Mouse (Mus musculus) C2C12 (cell line): ENCODE data around the gene Dcpp2. TPM values are rescaled to one million over a fixed set of nuclear protein-coding genes. Genes with fewer than 3 reads are reported as not detected.

Experiments used
- H3K27me3 ChIP-seq: one replicate; pipeline ENCODE4 v1.6.1; 2011; ENCODE audit not compliant: control insufficient read depth, insufficient read depth, insufficient read length
- H3K36me3 ChIP-seq: one replicate; pipeline ENCODE4 v1.6.1; 2011; ENCODE audit not compliant: control insufficient read depth, insufficient read depth
- H3K4me3 ChIP-seq: one replicate; pipeline ENCODE4 v1.5.1; 2011; ENCODE audit warnings: mild to moderate bottlenecking, control low read depth; ENCODE audit not compliant: poor library complexity, insufficient read depth, severe bottlenecking
- H3K79me2 ChIP-seq: one replicate; pipeline ENCODE4 v1.6.1; 2011; ENCODE audit not compliant: control insufficient read depth, insufficient read depth
- H3K79me3 ChIP-seq: one replicate; pipeline ENCODE4 v1.6.1; 2011; ENCODE audit warnings: low read depth, control low read depth
- H3ac ChIP-seq: one replicate; pipeline ENCODE3; 2011; ENCODE audit warnings: low read depth; ENCODE audit not compliant: control insufficient read depth, insufficient read length
- CEBPB ChIP-seq: IDR thresholded peaks from one replicate; pipeline ENCODE4 v1.6.1; 2011; ENCODE audit warnings: low read depth, mild to moderate bottlenecking, control low read depth, moderate library complexity
- CTCF ChIP-seq: IDR thresholded peaks from one replicate; pipeline ENCODE4 v1.5.1; 2011; ENCODE audit not compliant: control insufficient read depth, insufficient read depth, insufficient read length
- FOSL1 ChIP-seq: IDR thresholded peaks from one replicate; pipeline ENCODE4 v1.8.0; 2011; ENCODE audit warnings: mild to moderate bottlenecking, low read length; ENCODE audit not compliant: poor library complexity, insufficient read depth, severe bottlenecking
- MAX ChIP-seq: IDR thresholded peaks from one replicate; pipeline ENCODE4 v1.6.1; 2011; ENCODE audit warnings: mild to moderate bottlenecking, control low read depth
- MYOD1 ChIP-seq: IDR thresholded peaks from one replicate; pipeline ENCODE4 v1.6.1; 2011; ENCODE audit warnings: low read depth; ENCODE audit not compliant: control insufficient read depth, insufficient read length
- MYOG ChIP-seq: IDR thresholded peaks from one replicate; pipeline ENCODE4 v1.6.1; 2011; ENCODE audit not compliant: control insufficient read depth, insufficient read length; ENCODE audit errors: extremely low read depth
- USF1 ChIP-seq: IDR thresholded peaks from one replicate; pipeline ENCODE4 v1.6.1; 2011; ENCODE audit warnings: low read depth, mild to moderate bottlenecking, control low read depth, moderate library complexity
- polyA plus RNA-seq: library from polyadenylated mRNA; unstranded; fragments of >200 nt; fragmentation: generic; extraction: Trizol; gene quantifications from one replicate; pipeline ENCODE4 v1.2.1, GENCODE M21; 2012; ENCODE audit warnings: missing spikeins

Dcpp2 gene
- polyA plus RNA-seq, 1 experiment, result not detected

DNA sequence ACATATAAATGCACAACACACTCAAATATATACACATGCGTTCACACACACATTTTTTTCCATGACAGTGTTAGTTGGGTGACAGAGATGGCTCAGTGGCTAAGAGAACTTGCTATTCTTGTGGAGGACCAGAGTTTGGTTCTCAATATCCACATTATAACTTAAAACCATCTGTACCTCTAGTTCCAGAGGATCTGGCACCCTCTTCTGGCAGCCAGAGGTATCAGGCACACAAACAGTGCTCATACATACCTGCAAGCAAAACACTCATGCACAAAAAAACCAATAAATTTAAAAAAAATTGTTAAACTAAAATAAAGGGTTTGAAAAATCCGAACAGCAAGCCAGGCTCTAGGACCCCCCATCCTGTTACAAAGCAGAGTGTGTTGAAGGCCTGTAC, 30.7 kb upstream of the Dcpp2 start:
- Histone ChIP-seq H3K36me3 (no peaks in the 10 kb centered on the region), H3K27me3 (no peaks in the 10 kb centered on the region), H3K79me2 (no peaks in the 10 kb centered on the region), H3ac (no peak overlapping the region), H3K79me3 (no peaks in the 10 kb centered on the region), H3K4me3 (no peak overlapping the region)
- TF ChIP-seq MYOG (no peak), FOSL1 (no peak), CEBPB (no peak), MAX (no peak)

DNA sequence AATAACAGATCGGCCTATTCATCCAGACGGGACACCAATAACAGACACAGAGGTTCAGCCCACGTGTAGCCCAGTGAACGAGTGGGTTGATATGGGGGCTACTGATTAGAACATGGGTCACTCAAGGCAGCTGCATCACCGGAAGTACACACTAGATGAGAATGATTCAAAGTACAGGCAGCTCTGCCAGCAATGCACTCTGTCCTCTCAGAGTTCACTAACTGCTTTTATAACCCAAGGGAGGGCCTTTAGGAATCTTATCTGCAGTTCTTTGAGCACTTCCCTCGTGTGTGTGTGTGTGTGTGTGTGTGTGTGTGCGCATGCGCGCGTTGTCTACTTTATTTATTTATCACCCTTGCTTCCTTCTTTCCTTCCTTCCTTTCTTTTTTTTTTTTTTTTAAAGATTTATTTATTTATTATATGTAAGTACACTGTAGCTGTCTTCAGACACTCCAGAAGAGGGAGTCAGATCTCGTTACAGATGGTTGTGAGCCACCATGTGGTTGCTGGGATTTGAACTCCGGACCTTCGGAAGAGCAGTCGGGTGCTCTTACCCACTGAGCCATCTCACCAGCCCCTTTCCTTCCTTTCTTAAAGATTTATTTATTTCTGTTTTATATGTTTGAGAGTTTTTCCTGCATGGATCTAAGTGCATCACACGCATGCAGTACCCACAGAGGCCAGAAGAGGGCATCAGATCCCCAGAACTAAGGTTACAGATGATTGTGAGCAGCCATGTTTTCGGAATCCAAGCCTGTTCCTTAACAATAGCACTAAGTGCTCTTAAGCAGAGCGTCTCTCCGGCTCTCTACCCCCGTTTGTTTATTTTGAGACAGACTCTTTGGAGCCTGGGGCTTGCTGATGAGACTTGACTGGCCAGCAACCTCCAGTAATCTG, 29.6 kb upstream of the Dcpp2 start:
- Histone ChIP-seq H3K79me3 (no peaks in the 10 kb centered on the region), H3K27me3 (no peaks in the 10 kb centered on the region), H3K36me3 (no peaks in the 10 kb centered on the region), H3ac (no peak overlapping the region), H3K79me2 (no peaks in the 10 kb centered on the region), H3K4me3 (no peak overlapping the region)
- no peak for TF ChIP-seq MAX
- TF ChIP-seq CTCF, result peak; percentile 32
- no peak for TF ChIP-seq CEBPB
- TF ChIP-seq MYOG, result no peak
- TF ChIP-seq MYOD1, result no peak
- no peak for TF ChIP-seq FOSL1

DNA sequence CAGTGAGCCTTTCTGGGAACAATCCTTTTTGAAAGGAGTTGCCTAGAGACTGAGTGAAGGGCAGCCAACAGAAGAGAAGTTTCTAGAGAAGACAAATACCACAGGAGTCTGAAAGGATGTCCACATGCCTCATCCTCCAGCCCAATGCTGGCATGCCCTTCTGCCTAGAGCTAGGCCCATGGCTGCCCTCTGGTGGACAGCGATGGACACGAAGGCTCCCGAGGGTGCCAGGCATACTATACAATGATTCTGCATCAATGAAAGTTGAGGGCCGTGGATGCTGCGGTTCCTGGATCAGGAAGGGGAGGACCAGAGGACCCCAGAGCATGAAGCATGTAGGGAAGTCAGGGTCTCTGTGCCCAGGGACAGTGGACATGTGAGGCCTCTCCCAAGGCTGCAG, 27.4 kb upstream of the Dcpp2 start:
- Histone ChIP-seq H3K79me3 (no peaks in the 10 kb centered on the region), H3K36me3 (no peaks in the 10 kb centered on the region), H3K4me3 (no peak overlapping the region), H3ac (no peak overlapping the region), H3K27me3 (no peaks in the 10 kb centered on the region), H3K79me2 (no peaks in the 10 kb centered on the region)
- peak; percentile 57 for TF ChIP-seq CTCF
- no peak for TF ChIP-seq CEBPB
- no peak for TF ChIP-seq USF1
- no peak for TF ChIP-seq FOSL1
- no peak for TF ChIP-seq MAX

DNA sequence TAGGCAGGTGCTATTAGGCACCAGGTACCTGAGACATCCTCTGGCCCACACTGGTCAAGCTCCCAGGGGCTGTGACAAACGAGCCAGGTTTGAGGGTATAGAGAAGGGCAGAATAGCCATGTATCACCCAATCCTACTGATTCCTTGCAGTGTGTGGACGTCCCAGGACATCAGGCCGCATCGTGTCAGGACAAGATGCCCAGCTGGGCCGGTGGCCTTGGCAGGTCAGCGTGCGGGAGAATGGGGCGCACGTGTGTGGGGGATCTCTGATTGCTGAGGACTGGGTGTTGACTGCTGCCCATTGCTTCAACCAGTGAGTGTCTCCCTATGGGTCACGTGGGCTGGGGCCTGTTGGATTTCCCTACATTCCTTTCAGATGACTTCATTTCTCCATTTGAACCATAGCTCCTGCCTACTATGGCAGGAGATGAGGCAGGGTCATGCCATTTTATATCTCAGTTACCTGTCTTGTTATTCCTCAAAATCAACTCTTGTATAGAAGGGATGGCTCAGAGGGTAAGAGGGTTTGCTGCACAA, 26.4 kb upstream of the Dcpp2 start:
- no peaks in the 10 kb centered on the region for H3K79me2 ChIP-seq
- no peak overlapping the region for H3ac ChIP-seq
- no peaks in the 10 kb centered on the region for H3K27me3 ChIP-seq
- H3K36me3 ChIP-seq, result no peaks in the 10 kb centered on the region
- TF ChIP-seq MYOD1, result no peak
- TF ChIP-seq USF1, result peak; percentile 91
- H3K79me3 ChIP-seq, result no peaks in the 10 kb centered on the region
- H3K4me3 ChIP-seq, result no peak overlapping the region

DNA sequence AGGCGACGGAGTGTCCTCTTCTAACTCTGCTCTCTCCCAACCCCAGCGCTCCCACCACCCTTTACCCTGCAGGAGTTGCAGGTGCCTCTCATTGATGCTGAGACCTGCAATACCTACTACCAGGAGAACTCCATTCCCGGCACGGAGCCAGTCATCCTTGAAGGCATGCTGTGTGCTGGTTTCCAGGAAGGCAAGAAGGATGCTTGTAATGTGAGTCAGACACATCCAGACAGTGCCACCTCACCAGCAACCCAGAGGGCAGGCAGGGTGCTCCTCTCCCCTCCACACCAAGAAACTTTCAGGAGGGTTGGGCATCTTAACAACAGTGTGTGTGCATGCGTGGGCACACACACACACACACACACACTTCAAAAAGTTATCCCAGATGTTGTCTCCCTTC, 23.5 kb upstream of the Dcpp2 start:
- Histone ChIP-seq H3ac (no peak overlapping the region), H3K4me3 (no peak overlapping the region), H3K36me3 (no peaks in the 10 kb centered on the region), H3K79me3 (no peaks in the 10 kb centered on the region), H3K79me2 (no peaks in the 10 kb centered on the region), H3K27me3 (no peaks in the 10 kb centered on the region)
- TF ChIP-seq MAX (no peak), CTCF (no peak), MYOG (no peak), CEBPB (no peak), USF1 (no peak), MYOD1 (no peak), FOSL1 (no peak)

DNA sequence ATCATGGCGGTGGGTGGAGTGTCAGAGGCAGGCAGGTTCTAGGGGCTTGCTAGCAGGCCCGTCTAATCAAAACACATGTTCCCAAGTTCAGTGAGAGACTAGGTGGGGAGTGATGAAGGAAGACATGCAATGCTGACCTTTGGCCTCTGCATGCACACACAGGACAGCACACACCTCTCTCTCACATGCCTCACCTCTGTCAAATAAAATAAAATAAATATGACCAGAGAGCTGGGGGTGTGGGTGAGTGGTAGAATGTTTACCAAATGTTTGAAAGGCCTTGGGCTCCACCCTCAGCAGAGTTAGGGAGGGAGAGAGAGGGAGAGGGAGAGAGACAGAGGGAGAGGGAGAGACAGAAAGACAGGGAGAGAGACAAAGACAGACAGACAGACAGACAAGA, 22.8 kb upstream of the Dcpp2 start:
- no peak overlapping the region for H3ac ChIP-seq
- H3K79me2 ChIP-seq, result no peaks in the 10 kb centered on the region
- H3K4me3 ChIP-seq, result no peak overlapping the region
- no peaks in the 10 kb centered on the region for H3K27me3 ChIP-seq
- H3K36me3 ChIP-seq, result no peaks in the 10 kb centered on the region
- no peak for TF ChIP-seq CEBPB
- TF ChIP-seq MYOD1, result no peak
- no peaks in the 10 kb centered on the region for H3K79me3 ChIP-seq
